Mouse (Mus musculus) bone marrow macrophage, adult 2 months (primary cell): ENCODE results near the gene Stox1.

Experiments
- CTCF ChIP-seq: IDR thresholded peaks from 2 replicates; pipeline ENCODE4 v1.5.1; 2012; ENCODE audit warnings: low read depth, mild to moderate bottlenecking, low read length, moderate library complexity
- POLR2A ChIP-seq: IDR thresholded peaks from 2 replicates; pipeline ENCODE4 v1.6.1; 2012; ENCODE audit warnings: mild to moderate bottlenecking, low read depth, low read length, borderline replicate concordance

- TF ChIP-seq CTCF (no peak), POLR2A (no peak)
Measured at GRCm38 (mm10) chr10:62692771-62693170, 33.2 kb downstream of the Stox1 start.
